Mouse (Mus musculus) liver, embryonic 14.5 days (tissue): Measurements from ENCODE around the gene Dnaja2.

Experiments used
- CTCF ChIP-seq: IDR thresholded peaks from 2 replicates; pipeline ENCODE4 v1.5.1; 2016; ENCODE audit warnings: antibody characterized with exemption, low read depth, control low read depth
- EP300 ChIP-seq: IDR thresholded peaks from 2 replicates; pipeline ENCODE4 v1.6.1; 2016; ENCODE audit warnings: antibody characterized with exemption, low read depth

- TF ChIP-seq CTCF (no peak), EP300 (no peak)
These were observed 42.5 kb upstream of the Dnaja2 start for GRCm38 (mm10) chr8:85597413-85598191.
